Mouse (Mus musculus): ENCODE results near the gene Bloc1s1. TPM values are rescaled to one million over a fixed set of nuclear protein-coding genes. Genes with fewer than 3 reads are reported as not detected.

The Bloc1s1 gene
- polyA plus RNA-seq, 1 experiment from 2014 or later, result 140 TPM

GRCm38 (mm10) chr10:128909567-128910028 lies 14.2 kb downstream of the Bloc1s1 start:
- ATAC-seq (replicated peaks; ENCODE audit: low FRiP score) (peak; percentile 68), DNase-seq (ENCODE audit: low spot score) (peak; percentile 83)
- 2% methylated on average over 35 of the region's 41 CpGs for WGBS
- Histone ChIP-seq H3K9me3 (ENCODE audit: control insufficient read depth, low read length) (no peaks in the 10 kb centered on the region), H3K9ac (ENCODE audit: low read depth, low read length) (peak overlapping the region; percentile 65), H3K27me3 (replicated peaks; ENCODE audit: control insufficient read depth, insufficient read depth, low read length) (peaks cover 3% of the 10 kb centered on the region; the same call in 1 of the 2 replicates), H3K36me3 (ENCODE audit: control insufficient read depth, insufficient read depth, low read length) (peaks cover 7% of the 10 kb centered on the region), H3K4me1 (replicated peaks; ENCODE audit: control insufficient read depth, insufficient read depth, low read length) (peaks cover 5% of the 10 kb centered on the region), H3K27ac (ENCODE audit: low read depth, low read length) (peak overlapping the region; percentile 51; the same call in 1 of the 2 replicates), H3K4me2 (peak overlapping the region; percentile 86), H3K4me3 (ENCODE audit: low read depth, low read length) (peak overlapping the region; percentile 71)

GRCm38 (mm10) chr10:128908778-128909448 lies 14.9 kb downstream of the Bloc1s1 start:
- Histone ChIP-seq H3K4me2 (peak overlapping the region; percentile 86), H3K27ac (ENCODE audit: low read depth, low read length) (no peak overlapping the region), H3K9me3 (ENCODE audit: control insufficient read depth, low read length) (no peaks in the 10 kb centered on the region), H3K9ac (ENCODE audit: low read depth, low read length) (peak overlapping the region; percentile 65), H3K4me3 (ENCODE audit: low read depth, low read length) (peak overlapping the region; percentile 71), H3K4me1 (replicated peaks; ENCODE audit: control insufficient read depth, insufficient read depth, low read length) (peaks cover 5% of the 10 kb centered on the region), H3K27me3 (replicated peaks; ENCODE audit: control insufficient read depth, insufficient read depth, low read length) (peaks cover 3% of the 10 kb centered on the region; the same call in 1 of the 2 replicates), H3K36me3 (ENCODE audit: control insufficient read depth, insufficient read depth, low read length) (peaks cover 3% of the 10 kb centered on the region; the same call in 1 of the 2 replicates)
- 68% methylated on average over 13 of the region's 13 CpGs for WGBS
- ATAC-seq (replicated peaks; ENCODE audit: low FRiP score), result no peak
- no peak for DNase-seq (ENCODE audit: low spot score)

GRCm38 (mm10) chr10:128904812-128905211 lies 19.0 kb downstream of the Bloc1s1 start:
- no peak overlapping the region for H3K27ac ChIP-seq (ENCODE audit: low read depth, low read length)
- no peaks in the 10 kb centered on the region for H3K36me3 ChIP-seq (ENCODE audit: control insufficient read depth, insufficient read depth, low read length)
- no peak overlapping the region for H3K4me3 ChIP-seq (ENCODE audit: low read depth, low read length)
- H3K4me2 ChIP-seq, result no peak overlapping the region
- no peaks in the 10 kb centered on the region; the same call in 1 of the 2 replicates for H3K4me1 ChIP-seq (replicated peaks; ENCODE audit: control insufficient read depth, insufficient read depth, low read length)
- peaks cover 3% of the 10 kb centered on the region; the same call in 1 of the 2 replicates for H3K27me3 ChIP-seq (replicated peaks; ENCODE audit: control insufficient read depth, insufficient read depth, low read length)
- ATAC-seq (replicated peaks; ENCODE audit: low FRiP score) (no peak), DNase-seq (ENCODE audit: low spot score) (no peak)
- H3K9ac ChIP-seq (ENCODE audit: low read depth, low read length), result no peak overlapping the region
- 74% methylated on average over 5 of the region's 5 CpGs for WGBS
- no peaks in the 10 kb centered on the region for H3K9me3 ChIP-seq (ENCODE audit: control insufficient read depth, low read length)

DNA sequence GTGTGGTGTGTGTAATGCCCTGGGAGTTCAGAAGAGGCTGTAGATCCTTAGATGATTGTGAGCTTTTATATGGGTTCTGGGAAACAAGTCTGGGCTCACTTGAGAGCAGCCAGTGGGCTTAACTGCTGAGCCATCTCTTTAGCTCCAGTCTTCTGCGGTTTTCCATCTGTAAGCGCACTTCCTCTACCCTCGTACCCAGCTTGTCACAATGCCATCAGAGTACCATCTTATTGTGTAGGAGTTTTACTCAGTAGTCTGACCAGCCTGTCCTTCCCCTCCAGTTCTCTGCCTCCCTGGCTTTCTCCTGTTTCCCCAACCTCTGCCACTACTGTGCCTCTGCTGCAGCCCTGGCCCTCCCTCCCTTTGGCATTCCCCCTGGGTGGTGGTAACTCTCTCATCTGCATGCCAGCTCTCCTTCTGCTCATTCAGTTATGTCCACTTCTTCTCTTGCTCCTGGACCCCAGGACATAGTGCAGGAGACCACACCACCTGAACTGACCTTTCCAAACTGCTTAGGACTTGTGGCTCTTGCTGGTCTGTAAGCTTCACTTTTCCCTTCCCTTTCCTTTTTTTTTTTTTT lies 21.3 kb downstream of the Bloc1s1 start:
- no peaks in the 10 kb centered on the region for H3K9me3 ChIP-seq (ENCODE audit: control insufficient read depth, low read length)
- 60% methylated on average over 3 of the region's 3 CpGs for WGBS
- H3K4me1 ChIP-seq (replicated peaks; ENCODE audit: control insufficient read depth, insufficient read depth, low read length), result no peaks in the 10 kb centered on the region
- H3K27ac ChIP-seq (ENCODE audit: low read depth, low read length), result no peak overlapping the region
- H3K36me3 ChIP-seq (ENCODE audit: control insufficient read depth, insufficient read depth, low read length), result no peaks in the 10 kb centered on the region
- no peak for ATAC-seq (replicated peaks; ENCODE audit: low FRiP score)
- H3K9ac ChIP-seq (ENCODE audit: low read depth, low read length), result no peak overlapping the region
- no peak overlapping the region for H3K4me2 ChIP-seq
- DNase-seq (ENCODE audit: low spot score), result no peak
- H3K4me3 ChIP-seq (ENCODE audit: low read depth, low read length), result no peak overlapping the region
- no peaks in the 10 kb centered on the region; the same call in 1 of the 2 replicates for H3K27me3 ChIP-seq (replicated peaks; ENCODE audit: control insufficient read depth, insufficient read depth, low read length)

DNA sequence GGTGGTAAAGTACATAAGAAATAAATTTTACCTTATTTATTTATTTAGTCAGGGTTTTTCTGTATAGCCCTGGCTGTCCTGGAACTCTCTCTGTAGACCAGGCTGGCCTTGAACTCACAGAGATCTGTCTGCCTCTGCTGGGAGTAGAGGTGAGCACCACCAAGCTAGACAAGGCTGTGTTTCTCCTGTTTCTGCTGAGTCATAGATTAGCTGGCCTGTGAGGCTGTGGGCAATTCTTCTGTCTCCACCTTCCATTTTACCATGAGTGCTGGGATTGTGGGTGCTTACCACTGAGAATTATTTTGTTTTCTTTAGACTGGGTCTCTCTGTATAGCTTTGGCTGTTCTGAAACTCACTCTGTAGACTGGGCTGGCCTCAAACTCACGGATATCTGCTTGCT lies 22.4 kb downstream of the Bloc1s1 start:
- H3K9ac ChIP-seq (ENCODE audit: low read depth, low read length), result no peak overlapping the region
- ATAC-seq (replicated peaks; ENCODE audit: low FRiP score), result peak; percentile 37; the same call in 1 of the 2 replicates
- no peaks in the 10 kb centered on the region for H3K9me3 ChIP-seq (ENCODE audit: control insufficient read depth, low read length)
- H3K36me3 ChIP-seq (ENCODE audit: control insufficient read depth, insufficient read depth, low read length), result no peaks in the 10 kb centered on the region
- DNase-seq (ENCODE audit: low spot score), result no peak
- H3K4me2 ChIP-seq, result no peak overlapping the region
- H3K4me1 ChIP-seq (replicated peaks; ENCODE audit: control insufficient read depth, insufficient read depth, low read length), result no peaks in the 10 kb centered on the region
- no peak overlapping the region for H3K4me3 ChIP-seq (ENCODE audit: low read depth, low read length)
- 53% methylated on average over 1 of the region's 1 CpGs for WGBS
- H3K27me3 ChIP-seq (replicated peaks; ENCODE audit: control insufficient read depth, insufficient read depth, low read length), result peaks cover 7% of the 10 kb centered on the region
- no peak overlapping the region for H3K27ac ChIP-seq (ENCODE audit: low read depth, low read length)

DNA sequence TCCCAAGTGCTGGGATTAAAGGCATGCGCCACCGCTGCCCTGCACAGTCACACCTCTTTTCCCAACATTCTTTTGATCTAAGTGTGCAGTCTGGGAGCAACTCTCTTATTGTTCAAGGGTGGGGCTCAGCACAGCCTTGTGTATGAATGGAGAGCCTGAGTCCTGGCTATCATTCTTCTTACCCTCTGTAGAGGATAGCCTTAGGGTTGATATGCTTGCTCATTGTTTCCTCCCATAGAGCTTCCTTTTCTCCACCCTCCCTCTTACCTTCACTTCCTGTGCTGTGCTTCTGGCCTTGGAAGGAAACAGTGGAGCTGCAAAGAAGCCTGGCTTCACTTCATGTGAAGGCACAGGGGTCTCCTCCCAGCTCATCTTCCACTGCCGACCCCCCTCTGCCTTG lies 23.1 kb downstream of the Bloc1s1 start, which contains the start of gene Cd63:
Cd63 (plus strand) TSS at position 292 of the 400 bp plus-strand sequence.
- Histone ChIP-seq H3K27me3 (replicated peaks; ENCODE audit: control insufficient read depth, insufficient read depth, low read length) (peaks cover 14% of the 10 kb centered on the region), H3K9ac (ENCODE audit: low read depth, low read length) (no peak within 1 kb of the TSS), H3K9me3 (ENCODE audit: control insufficient read depth, low read length) (no peaks in the 10 kb centered on the region), H3K4me3 (ENCODE audit: low read depth, low read length) (no peak within 1 kb of the TSS), H3K4me1 (replicated peaks; ENCODE audit: control insufficient read depth, insufficient read depth, low read length) (no peaks in the 10 kb centered on the region; the same call in 1 of the 2 replicates), H3K36me3 (ENCODE audit: control insufficient read depth, insufficient read depth, low read length) (no peaks in the 10 kb centered on the region), H3K4me2 (no peak within 1 kb of the TSS), H3K27ac (ENCODE audit: low read depth, low read length) (no peak within 1 kb of the TSS)
- ATAC-seq (replicated peaks; ENCODE audit: low FRiP score), result peak; percentile 35; the same call in 1 of the 2 replicates
- DNase-seq (ENCODE audit: low spot score), result no peak
- WGBS, result 86% methylated on average over 3 of the region's 3 CpGs

DNA sequence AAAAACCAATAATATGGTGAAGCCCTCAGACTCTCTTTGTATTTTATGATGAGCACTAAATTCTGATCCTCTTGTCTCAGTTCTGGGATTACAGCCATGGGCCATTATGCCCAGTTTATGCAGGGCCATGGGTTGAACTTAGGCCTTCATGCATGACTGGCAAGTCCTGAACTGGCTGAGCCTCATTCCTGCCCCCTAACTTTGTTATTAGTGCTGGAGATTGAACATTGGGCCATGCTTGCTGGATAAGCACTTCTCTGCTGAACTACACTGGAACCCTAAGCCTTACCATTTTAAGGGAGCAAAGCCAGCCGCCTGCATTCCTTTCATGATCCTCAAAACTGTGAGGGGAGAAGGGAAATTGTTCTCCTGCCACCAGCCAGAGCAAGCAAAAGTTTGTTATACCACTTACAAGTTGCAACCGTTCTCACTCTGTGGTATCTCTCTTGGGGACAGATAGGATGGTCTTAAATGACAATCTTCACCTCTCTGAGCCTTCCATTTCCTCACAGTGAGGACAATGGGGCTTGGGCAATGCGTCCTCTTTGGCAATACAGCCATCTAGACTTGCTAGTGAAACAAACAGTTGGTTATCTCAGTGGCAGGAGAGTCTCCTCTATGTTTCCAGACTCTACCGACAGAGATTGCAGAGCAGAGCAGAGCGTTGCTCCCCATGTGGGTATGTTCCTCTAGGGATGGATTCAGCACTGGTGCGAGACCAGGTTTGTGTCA lies 23.9 kb downstream of the Bloc1s1 start:
- WGBS, result 60% methylated on average over 6 of the region's 6 CpGs
- Histone ChIP-seq H3K36me3 (ENCODE audit: control insufficient read depth, insufficient read depth, low read length) (no peaks in the 10 kb centered on the region), H3K9me3 (ENCODE audit: control insufficient read depth, low read length) (no peaks in the 10 kb centered on the region), H3K9ac (ENCODE audit: low read depth, low read length) (no peak overlapping the region), H3K27ac (ENCODE audit: low read depth, low read length) (no peak overlapping the region), H3K4me3 (ENCODE audit: low read depth, low read length) (no peak overlapping the region), H3K4me2 (no peak overlapping the region), H3K4me1 (replicated peaks; ENCODE audit: control insufficient read depth, insufficient read depth, low read length) (no peaks in the 10 kb centered on the region; the same call in 1 of the 2 replicates), H3K27me3 (replicated peaks; ENCODE audit: control insufficient read depth, insufficient read depth, low read length) (peaks cover 18% of the 10 kb centered on the region)
- ATAC-seq (replicated peaks; ENCODE audit: low FRiP score) (no peak), DNase-seq (ENCODE audit: low spot score) (no peak)

DNA sequence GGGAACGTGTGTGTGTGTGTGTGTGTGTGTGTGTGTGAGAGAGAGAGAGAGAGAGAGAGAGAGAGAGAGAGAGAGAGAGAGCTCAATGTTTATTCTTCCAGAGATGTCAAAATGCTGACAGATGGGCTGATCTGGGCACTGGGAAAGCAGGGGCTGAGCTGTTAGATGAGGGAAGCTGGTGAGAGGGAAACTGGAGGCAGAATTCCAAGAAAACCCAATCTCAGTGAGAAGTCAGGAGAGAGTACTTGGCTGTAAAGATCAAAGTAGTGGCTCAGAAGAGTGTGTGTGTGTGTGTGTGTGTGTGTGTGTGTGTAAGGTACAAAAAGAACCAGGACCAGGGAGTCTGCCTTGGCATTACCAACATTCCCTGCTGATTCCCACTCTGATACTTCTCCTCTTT lies 26.3 kb downstream of the Bloc1s1 start:
- no peak overlapping the region for H3K4me2 ChIP-seq
- H3K4me1 ChIP-seq (replicated peaks; ENCODE audit: control insufficient read depth, insufficient read depth, low read length), result no peaks in the 10 kb centered on the region; the same call in 1 of the 2 replicates
- no peak overlapping the region for H3K27ac ChIP-seq (ENCODE audit: low read depth, low read length)
- no peak overlapping the region for H3K9ac ChIP-seq (ENCODE audit: low read depth, low read length)
- no peaks in the 10 kb centered on the region for H3K36me3 ChIP-seq (ENCODE audit: control insufficient read depth, insufficient read depth, low read length)
- peaks cover 30% of the 10 kb centered on the region for H3K27me3 ChIP-seq (replicated peaks; ENCODE audit: control insufficient read depth, insufficient read depth, low read length)
- no peak overlapping the region for H3K4me3 ChIP-seq (ENCODE audit: low read depth, low read length)
- 13% methylated on average over 1 of the region's 1 CpGs for WGBS
- ATAC-seq (replicated peaks; ENCODE audit: low FRiP score) (no peak), DNase-seq (ENCODE audit: low spot score) (no peak)
- H3K9me3 ChIP-seq (ENCODE audit: control insufficient read depth, low read length), result no peaks in the 10 kb centered on the region
